Mouse (Mus musculus) T-helper 2 cell (primary cell): ENCODE data around the gene Prr5l.

Source experiments
- in situ Hi-C: fragments of 300-600 bp; cut with MboI, MseI; formaldehyde crosslinking; loops from one replicate; pipeline ENCODE4 v1.15.1; 2025; ENCODE audit warnings: high pct_unique_total_duplicates

Gene Prr5l

DNA sequence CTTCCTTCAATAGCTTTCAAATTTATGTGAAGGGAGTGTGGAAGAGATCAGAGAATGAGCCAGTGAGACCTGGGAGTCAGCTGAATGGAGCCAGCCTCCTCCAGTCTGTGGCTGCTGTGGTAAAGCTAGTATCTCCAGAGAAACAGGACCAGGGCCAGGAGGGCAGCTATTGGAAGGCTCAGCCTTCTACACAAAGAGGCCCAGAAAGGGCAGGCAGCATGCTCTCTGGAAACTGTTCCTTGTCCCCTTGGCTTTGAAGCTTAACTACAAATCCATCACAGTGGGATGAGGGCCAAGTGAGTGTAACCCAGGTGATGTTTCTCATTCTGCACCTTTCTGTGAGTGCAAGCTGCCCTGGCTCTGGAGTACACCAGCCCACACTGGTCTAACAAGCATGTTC, 155.0 kb downstream of the Prr5l start:
- in situ Hi-C loops, result no loop called here

DNA sequence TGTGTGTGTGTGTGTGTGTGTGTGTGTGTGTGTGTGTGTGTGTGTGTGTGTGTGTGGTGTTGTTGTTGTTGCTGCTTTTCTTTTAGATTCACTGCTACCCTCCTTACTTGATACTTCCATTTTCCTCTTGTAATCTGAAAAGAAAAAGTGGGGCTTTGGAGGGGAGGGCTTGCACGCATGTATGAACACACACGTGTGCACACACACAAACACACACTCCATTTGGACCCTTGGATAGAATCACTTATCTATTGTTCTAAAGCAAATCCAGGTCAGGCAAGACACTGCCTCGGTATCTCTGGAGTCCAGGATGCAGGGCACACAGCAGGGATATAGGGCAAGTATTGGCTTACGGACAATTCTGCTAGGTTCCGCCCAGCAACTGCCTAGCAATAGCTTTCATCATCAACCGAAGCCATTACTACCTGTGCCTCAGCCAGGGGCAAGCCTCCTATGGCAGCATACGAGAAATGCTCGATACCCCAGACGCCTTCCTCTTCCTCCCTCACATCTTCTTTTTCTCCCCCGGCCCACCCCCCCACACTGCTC, 159.4 kb downstream of the Prr5l start:
- in situ Hi-C loops, result no loop called here

DNA sequence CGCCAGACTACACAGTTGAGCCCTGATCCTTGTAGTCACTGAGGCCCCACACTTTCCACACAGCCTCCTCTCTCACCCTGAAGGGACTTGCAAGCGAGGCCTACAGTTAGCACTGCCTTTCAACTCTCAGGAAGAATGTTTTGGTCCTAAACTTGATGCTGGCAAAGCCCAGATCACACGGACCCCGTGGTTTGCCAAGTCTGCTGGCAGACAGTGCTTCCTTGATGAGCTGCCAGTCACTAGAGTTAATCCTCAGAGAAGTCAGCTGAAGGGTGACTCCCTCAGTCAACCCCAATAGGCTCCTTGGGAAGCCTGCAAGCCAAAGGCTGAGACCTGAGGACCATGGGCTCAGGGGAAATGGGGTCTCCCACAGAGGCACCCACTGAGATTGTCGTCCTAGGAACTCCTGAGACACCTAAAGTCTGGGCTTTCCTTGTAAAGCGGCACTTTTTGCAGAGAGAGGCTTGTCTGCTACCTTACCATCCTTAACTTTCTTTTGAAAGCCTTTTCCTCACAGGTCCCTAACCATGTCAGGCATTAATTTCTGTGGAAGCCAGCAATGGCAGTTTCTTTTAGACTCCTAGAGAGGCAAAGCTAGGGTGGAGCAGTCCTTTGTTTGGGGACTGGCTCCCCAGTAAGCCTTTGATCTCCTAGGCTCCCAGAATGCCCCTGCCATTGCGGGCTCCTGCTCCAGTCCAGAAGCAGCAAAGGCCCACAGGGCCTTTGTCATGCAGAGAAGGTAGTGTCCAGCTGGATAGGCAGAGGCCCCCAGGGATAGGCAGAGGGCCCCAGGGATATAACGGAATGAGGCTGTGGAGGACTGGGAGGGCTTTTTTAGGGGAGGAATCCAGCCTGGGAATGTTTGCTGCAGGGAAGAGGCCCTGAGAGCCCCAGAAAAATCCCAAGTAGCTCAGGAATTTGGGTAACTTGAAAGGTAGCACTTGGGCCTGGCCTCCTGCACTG, 160.2 kb downstream of the Prr5l start:
- in situ Hi-C loops, result no loop called here

DNA sequence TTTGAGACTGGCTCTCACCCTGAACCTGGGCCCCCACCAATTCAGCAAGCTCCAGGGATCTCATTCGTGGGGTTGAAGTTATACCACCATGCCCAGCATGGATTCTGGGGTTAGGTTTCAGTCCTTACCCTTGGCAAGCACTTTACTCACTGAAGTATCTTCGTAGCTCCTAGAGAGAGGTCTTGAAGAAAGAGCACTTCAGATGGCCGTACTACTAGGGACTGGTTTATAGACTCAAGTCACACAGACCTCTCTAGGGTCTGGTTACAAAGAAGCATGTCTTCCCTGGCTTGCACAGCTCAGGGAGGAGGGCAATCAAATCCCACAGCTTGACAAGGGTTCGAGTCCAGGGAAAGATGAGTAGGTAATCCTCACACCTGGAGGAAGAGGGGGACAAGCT, 161.0 kb downstream of the Prr5l start:
- in situ Hi-C loops, result no loop called here

DNA sequence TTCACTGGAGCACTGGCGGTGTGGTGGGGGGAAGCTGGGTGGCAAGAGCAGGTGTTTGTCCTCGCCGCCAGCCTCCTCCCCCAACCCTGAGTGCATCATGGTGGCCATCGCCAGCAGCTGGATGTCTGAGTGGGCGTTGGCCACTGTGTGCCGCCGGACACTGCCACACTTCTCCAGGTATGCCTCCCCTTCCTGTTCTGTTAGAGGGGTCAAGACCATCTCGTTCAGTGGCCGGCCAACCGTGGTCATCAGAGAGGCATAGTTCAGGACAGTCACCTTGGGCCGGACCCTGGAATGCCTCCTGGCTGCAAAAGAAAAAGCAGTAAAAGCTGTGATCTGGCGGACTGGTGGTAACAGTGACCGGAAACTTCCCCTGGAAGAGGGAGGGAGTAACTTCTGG, 165.7 kb downstream of the Prr5l start:
- in situ Hi-C loops, result no loop called here

DNA sequence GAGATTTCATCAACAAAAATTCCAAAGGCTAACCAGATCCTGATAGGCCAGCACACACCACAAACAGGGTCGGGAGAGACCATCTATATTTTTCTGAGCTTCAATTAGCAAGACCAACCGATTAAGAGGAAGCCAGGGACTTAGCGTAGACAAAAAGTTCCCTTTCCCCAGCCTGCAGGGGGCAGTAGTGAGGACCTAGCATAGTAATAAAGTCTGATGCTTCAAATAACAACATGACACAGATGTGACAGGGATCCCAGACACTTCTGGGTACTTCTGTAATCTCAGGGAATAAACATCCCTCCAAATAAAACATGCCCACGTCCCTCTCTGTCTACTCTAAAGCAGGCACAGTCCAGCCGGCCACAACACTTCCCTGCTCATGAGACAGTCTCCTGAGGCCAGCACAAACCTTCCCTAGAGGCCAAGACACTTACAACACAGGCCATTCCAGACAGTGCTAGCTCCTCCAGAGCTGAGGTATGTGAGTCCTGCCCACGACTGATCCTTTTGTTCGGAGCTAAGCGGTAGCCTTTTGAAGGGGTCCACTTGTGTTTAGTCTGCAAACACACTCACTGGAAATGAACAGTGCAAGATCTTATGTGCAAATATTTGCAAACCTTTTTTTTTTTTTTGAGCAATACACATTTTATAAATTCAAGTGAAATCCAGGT, 167.0 kb downstream of the Prr5l start:
- in situ Hi-C loops, result no loop called here

DNA sequence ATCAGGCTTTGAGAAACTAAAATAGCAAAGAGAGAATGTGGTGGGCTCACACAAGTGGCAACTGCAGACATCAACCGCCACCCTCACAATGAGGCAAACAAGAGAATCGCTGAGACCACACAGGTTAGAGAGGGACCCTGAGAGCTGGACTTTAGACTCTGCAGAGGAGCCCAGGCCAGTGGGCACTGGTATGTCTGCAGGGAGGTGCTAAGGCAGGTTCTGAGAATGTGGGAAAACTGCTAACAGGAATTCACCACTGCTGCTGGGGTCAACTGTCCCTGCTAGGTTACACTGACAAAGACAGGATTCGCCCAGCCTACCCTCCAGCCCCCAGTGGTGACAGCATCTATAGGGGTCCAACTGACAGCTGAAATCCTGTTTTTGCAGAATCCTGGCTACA, 171.2 kb downstream of the Prr5l start:
- in situ Hi-C loops, result no loop called here

DNA sequence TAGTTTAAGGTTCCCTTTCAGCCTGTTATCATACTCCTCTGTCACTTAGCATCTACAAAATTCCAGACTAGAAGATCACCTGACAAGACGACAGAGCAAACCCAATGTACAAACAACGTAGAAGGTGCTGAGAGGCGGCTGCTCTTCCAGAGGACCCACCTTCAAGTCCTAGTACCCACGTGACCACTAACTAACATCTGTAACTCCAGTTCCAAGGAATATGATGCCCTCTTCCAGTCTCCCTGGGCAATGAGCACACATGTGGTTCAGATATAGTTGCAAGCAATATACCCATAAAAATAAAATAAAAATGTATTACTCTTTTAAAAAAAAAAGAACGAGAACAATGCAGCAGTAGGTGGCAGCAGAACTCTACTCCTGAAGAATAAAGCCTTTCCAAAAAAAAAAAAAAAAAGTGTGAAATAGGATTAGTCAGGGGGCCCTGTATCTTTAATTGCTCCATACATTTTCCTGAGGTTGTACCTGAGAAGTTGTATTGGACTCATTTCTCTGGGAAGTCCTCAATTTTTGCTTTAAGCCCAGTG, 176.8 kb downstream of the Prr5l start:
- in situ Hi-C loops, result no loop called here

DNA sequence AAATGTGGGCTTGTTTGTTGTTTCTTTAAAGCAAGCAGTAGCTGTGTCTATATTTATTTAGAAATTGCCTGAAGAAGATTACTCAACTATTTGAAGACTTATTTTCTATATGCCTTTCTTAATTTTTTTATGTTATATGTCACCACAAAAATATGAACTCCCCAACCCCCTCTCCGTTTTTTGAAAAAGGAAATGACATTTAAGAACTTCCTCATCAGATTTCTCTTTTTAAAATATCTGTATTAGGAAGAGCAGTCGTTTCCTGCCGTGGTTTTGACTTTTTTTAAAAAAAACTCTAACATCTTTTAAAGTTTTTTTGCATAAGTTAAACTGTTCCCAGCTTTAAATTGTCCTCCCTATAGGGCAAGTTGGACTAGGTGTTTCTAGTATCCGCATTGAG, 183.5 kb downstream of the Prr5l start:
- in situ Hi-C loops, result no loop called here

DNA sequence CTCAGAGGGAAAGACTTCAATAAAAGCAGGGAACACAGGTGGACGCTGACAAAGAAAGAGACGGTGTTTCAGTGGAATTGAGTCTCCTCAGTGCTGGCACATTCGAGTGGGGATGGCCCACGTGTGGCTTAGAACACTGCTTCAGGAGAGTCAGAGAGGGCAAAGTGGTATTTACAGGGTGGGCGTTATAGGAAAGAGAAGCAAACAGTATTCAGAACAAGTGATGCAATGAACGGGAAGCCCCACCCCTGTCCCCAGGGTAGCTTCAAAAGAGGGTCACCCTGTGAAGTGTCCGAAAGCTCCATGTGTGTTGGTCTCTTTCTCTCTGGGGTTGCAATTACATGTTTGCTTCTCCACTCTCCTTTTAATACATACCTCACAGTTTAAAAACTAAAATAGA, 187.2 kb downstream of the Prr5l start:
- in situ Hi-C loops, result no loop called here

DNA sequence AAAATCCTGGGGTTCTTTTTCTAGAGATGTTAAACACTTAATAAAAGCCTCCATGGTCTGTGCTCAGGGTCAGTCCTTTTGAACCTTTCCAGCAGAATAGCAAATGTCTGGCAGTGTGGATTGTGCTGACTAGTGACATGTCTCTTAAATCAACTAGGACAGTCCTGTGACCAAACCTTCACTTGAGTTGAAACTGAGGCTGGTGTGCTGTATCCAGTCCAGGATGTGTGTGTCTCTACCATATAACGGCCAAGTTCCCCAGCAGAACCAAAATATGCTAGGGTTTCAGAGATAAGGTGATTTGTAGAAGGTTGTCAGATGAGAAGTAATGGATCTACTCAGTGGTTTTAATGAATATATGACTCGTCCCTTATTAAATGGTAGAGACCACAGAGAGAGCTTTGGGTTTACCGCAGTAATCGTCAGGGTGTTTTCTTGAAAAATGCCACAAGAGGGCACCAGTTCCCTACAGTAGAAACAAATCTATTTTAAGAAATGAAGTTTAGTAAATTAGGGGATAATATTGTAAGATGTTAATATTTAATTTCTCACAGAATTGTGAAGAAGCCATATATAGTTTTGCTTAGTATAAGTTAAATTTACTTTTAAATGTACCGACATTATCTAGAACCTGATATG, 189.1 kb downstream of the Prr5l start:
- in situ Hi-C loops, result no loop called here

DNA sequence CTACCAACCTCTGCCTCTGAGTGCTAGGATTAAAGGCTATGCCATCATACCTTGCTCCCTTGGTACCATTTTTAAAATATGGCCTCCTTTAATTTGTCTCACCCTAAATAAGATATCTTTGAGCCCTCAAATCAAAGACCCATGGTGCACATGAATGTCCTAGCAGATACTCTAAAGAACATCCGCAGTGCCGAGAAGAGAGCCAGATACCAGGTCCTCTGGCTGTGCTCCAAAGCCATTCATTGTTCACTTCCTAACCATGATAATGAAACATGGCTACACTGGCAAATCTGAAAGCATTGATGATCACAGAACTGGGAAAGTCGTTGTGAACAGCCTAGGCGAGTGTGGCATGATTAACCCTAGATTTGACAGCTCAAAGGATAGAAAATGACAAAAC, 189.8 kb downstream of the Prr5l start:
- in situ Hi-C loops, result no loop called here

DNA sequence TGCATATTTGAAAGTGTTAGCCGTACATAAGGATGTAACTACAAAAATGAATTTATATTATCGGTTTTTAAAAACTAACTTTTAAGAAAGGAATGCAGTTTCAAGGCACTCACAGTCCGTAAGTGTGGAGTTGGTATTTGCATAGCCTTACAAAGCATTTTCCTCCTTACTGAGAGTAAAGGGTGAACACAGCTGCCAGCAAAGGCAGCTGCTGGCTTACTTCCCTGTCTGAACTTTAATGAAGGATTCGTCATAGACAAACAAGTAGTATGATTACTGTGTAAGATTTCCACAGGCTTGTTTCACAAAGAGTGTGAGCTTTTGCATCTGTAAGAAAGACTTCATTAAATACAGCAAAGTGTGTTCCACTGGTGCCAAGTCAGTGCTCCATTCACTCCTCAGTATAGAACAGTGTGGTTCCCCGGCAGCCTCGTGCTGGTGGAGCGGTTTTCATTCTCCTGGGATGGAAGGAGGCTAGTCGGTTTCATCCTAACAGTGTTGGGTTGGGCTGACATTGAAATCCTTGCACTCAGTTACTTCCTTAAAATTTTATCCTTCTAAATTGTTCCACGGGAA, 192.5 kb downstream of the Prr5l start:
- in situ Hi-C loops, result no loop called here

DNA sequence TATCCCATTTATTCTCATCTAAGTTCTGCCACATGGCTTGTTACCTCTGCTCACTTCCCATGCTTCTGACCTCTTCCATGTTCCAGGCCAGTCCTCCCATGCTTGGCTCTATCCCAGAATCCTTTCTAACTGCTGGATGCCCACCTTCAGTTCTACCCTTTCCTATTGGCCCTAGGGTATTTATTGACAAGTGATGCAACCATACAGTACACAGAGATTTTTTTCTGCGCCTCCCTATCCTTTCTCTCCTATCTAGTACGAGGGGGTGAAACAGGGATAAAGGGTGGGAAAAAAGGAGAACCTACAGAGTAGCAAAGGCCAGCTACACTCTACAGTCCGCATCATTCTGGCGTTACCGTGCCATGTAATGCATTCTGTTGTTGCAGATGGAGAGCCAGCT, 194.8 kb downstream of the Prr5l start:
- in situ Hi-C loops, result no loop called here

DNA sequence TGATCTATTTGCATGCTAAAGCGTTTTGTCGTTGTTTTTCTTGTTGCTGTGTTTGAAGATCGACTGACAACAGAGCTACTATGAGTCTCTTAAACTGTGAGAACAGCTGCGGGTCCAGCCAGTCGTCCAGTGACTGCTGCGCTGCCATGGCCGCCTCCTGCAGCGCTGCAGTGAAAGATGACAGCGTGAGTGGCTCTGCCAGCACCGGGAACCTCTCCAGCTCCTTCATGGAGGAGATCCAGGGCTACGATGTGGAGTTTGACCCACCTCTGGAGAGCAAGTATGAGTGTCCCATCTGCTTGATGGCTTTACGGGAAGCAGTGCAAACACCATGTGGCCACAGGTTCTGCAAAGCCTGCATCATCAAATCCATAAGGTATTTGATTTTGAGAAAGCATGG, 198.4 kb downstream of the Prr5l start:
- in situ Hi-C loops, result no loop called here

DNA sequence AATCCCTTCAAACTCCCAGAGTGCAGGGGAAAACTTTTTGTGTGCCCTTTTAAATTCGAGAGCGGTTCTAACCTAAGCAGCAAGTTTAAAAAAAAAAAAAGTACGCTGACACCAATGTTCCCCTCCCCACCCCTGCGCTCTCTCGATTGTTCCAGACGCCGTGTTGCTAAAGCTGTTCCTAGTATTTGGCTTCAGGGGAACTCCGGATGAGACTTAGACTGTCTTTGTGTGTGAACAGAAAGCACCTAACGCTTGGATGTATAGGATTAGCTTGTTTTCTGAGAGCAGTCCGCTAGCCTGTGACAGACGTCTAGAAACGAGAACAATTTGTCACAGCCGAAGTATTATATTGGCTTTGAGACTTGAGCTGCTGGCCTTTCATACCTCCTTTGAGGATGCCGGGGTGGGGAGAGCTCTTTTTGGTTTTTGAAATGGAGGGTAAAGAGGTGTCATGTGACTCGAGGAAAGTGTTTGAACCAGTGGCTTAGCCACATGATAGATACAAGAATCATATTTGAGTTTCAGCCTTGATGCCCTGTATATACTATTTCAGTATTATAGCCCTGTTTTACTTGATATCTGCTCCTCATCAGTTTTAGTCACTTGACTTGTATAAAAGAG, 203.6 kb downstream of the Prr5l start:
- in situ Hi-C loops, result no loop called here

DNA sequence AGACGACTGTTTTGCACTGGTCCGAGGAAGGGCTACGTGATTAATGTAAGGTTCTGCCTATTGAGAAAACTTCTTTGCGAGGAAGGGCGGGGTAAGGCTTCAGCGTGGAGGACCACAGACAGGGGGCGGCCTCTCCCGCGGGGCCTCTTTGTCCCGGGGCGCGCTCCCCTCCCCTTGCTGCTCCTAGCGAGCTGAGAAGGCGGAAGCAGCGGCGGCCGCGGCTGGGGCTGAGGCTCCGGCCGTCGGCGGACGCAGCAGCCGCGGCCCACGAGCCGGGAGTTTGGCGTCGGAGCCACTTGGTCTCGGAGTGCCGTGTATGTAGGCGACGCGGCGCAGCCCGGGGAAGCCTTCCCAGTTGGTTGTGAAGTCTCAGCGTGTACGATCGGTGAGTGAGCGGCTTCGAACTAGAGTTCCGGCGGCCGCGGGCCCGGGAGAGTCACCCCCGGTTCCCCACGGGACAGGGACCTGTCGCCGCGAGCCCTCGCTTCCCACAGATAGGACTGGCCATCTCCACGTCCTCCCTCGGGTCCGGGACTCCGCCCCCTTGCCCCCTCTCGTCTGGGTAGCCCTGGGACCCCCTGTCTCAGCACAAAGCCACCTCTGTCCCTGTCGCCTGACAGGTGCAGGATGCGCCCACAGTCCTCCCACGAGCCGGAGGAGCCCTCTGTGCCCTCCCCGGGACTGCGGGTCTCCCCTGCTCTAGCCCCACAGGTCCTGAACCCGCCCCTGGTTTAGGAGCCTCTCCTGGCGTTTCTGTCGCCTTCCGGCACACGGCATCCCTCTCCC, 204.4 kb downstream of the Prr5l start, which contains the start of gene Traf6:
TSS of gene Traf6 (plus strand) at position 194 of the 786 bp plus-strand sequence.
- in situ Hi-C loops, result no loop called here

DNA sequence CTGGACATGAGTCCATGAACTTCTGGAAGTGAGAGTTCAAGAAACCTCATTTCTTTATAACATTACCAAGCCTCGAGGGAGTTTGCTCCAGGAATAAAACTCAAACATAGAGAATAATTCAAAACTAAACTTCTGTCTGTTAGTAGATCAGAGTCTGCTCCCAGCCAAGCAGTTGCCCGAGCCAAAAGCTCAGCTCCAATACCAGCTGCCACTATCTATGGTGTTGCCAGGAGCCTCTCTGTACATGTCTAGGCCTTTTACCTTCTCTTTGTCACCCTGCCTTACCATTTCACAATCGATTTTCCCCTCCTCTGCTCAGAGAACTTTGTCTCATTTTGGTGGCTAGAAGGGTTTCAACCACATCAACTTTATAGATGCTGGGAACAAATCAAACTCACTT, 209.3 kb downstream of the Prr5l start:
- in situ Hi-C loops, result loop anchor here (5.0 kb wide), 1 partner anchor 514 kb away; the partner anchor contains the start of gene Ldlrad3

DNA sequence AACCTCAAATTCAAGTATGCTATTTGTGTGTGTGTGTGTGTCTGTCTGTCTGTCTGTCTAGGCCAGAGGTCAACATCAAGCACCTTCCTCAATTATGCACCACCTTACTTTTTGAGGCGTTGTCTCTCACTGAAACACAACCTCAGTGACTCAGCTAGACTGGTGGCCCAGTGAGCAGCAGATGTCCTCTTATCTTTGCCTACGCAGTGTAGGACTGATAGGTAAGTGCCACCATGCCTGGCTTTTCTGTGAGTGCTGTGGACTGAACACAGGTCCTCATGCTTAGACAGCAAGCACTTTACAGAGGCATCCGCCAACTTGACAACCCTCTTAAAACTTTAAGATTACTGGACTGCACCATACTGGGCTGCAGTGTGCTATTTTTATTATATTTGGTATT, 214.1 kb downstream of the Prr5l start:
- in situ Hi-C loops, result no loop called here

DNA sequence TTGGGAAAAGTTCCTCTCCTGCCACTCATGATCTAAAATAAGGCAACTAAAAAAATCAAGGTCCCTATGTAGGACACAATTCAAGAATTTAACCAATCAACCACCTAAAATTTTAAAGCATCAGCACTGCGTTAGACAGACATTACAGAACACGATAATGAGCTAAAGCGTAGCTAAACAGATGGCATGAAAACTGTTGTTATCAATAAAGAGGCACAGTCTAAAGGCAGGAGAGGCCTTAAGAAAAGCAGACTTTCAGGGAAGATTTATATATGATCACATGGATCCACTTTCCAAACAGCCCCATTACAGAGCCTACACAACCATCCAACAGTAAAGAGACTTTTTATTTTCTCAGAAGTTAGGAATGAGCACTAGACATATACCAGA, 217.1 kb downstream of the Prr5l start:
- in situ Hi-C loops, result no loop called here
